7 mouse cellular contexts compared by ENCODE assay signal in the genomic region with DNA sequence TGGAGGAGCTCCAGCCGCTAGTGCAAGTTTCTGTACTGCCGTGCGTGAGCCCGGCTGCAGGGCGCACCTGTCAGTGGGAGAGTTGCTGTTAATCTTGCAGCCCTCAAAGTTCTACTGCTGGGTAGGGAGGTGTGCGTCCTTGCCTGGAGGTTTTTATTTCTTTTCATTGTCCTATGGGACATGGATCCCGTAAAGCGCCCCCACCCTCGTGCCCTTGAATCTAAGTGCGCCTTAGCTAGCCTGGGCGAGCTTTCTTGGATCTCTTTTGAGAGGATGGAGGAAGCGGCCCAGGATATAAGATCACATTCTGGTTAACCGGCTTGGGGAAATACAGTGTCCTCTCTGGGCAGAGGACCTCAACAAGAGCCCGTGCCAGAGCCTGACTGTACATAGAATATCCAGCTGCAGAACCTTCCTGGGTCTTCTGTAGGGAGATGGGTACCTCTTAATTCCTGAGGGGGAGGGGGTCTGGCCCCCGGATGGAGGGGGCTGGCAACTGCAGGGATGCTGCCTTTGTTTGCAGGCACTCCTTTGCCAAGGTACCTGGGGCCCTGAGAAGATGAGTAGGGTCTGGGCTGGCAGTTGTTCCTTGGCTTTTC. TPM values are rescaled to one million over a fixed set of nuclear protein-coding genes. Genes with fewer than 3 reads are reported as not detected.
DNase-seq lines count a peak whose midpoint lies in the region; ATAC-seq and TF ChIP-seq lines count a peak whose summit lies in the region.

No protein-coding gene starts in this region.

- peak overlapping the region; percentile 99 for H3K4me2 ChIP-seq in hindbrain, postnatal 0 days (ENCODE audit: low read depth, low read length)
- H3K4me2 ChIP-seq in midbrain, embryonic 14.5 days (ENCODE audit: low read length) = peak overlapping the region; percentile 98

- peaks cover 18% of the 10 kb centered on the region for H3K4me1 ChIP-seq in lung, adult 2 months (ENCODE audit: control insufficient read depth, insufficient read depth, low read length)
- 0 out of 2 replicates have a peak, but pooled peaks cover 3% of the 10 kb centered on the region for H3K4me1 ChIP-seq in embryonic fibroblast, embryonic 13.5 days (ENCODE audit: control insufficient read depth, insufficient read depth, low read length)
- peaks cover 17% of the 10 kb centered on the region for H3K4me1 ChIP-seq in hindbrain, postnatal 0 days (ENCODE audit: insufficient read depth, low read length)
- peaks cover 30% of the 10 kb centered on the region for H3K4me1 ChIP-seq in midbrain, embryonic 14.5 days (ENCODE audit: control insufficient read depth, insufficient read depth, low read length)

- no peak overlapping the region for H3K27ac ChIP-seq in embryonic fibroblast, embryonic 13.5 days (ENCODE audit: insufficient read depth, low read length)
- H3K27ac ChIP-seq in hindbrain, postnatal 0 days = peak overlapping the region; percentile 66
- H3K27ac ChIP-seq in midbrain, embryonic 14.5 days (replicated peaks; ENCODE audit: low read depth, low read length) = peak overlapping the region; percentile 63

- DNase-seq in lung, adult 2 months = peak; percentile 16
- DNase-seq in lung, adult 18-20 months = no peak
- peak; percentile 33 for DNase-seq in hindbrain, postnatal 0 days (ENCODE audit: low spot score)
- DNase-seq in midbrain, embryonic 14.5 days = peak; percentile 53
- no peak for DNase-seq in spleen, postnatal 14 days (ENCODE audit: low spot score in 2 of 2)
- no peak for DNase-seq in frontal cortex, postnatal 10 days (ENCODE audit: low spot score in 2 of 2)

- no peaks in the 10 kb centered on the region for H3K27me3 ChIP-seq in hindbrain, postnatal 0 days (ENCODE audit: insufficient read depth, low read length)
- peaks cover 41% of the 10 kb centered on the region; the same call in 1 of the 2 replicates for H3K27me3 ChIP-seq in midbrain, embryonic 14.5 days (ENCODE audit: control insufficient read depth, insufficient read depth, low read length)

- no peak for TF ChIP-seq CTCF in lung, adult 2 months (IDR thresholded peaks at IDR 0.05; ENCODE audit: insufficient read depth, low read length)
- TF ChIP-seq CTCF in embryonic fibroblast, embryonic 13.5 days (IDR thresholded peaks at IDR 0.05; ENCODE audit: borderline replicate concordance, insufficient read depth, low read length) = no peak
- no peak for TF ChIP-seq CTCF in hindbrain, postnatal 0 days (IDR thresholded peaks at IDR 0.05; ENCODE audit: low read depth)

- 3% methylated on average over 15 of the region's 15 CpGs for WGBS in lung, adult 2 months
- under 1% methylated on average over 15 of the region's 15 CpGs for WGBS in hindbrain, postnatal 0 days
- under 1% methylated on average over 15 of the region's 15 CpGs for WGBS in midbrain, embryonic 14.5 days

- H3K4me3 ChIP-seq in lung, adult 2 months (replicated peaks; ENCODE audit: extremely low read depth, low read depth, low read length) = peak overlapping the region; percentile 31
- H3K4me3 ChIP-seq in embryonic fibroblast, embryonic 13.5 days (ENCODE audit: insufficient read depth, low read length) = peak overlapping the region; percentile 37
- H3K4me3 ChIP-seq in hindbrain, postnatal 0 days (ENCODE audit: low read length) = peak overlapping the region; percentile 69
- H3K4me3 ChIP-seq in midbrain, embryonic 14.5 days (replicated peaks; ENCODE audit: low read depth, low read length) = peak overlapping the region; percentile 56

- H3K9me3 ChIP-seq in hindbrain, postnatal 0 days (ENCODE audit: low read length) = no peaks in the 10 kb centered on the region
- H3K9me3 ChIP-seq in midbrain, embryonic 14.5 days (ENCODE audit: control insufficient read depth, low read length) = no peaks in the 10 kb centered on the region

- peak; percentile 21; the same call in 1 of the 2 replicates for ATAC-seq in hindbrain, postnatal 0 days
- 0 out of 2 replicates have a peak, but pooled peaks have one; percentile 21 for ATAC-seq in midbrain, embryonic 14.5 days (ENCODE audit: low FRiP score, low TSS enrichment)

- no peak for TF ChIP-seq POLR2A in lung, adult 2 months (IDR thresholded peaks at IDR 0.05; ENCODE audit: borderline replicate concordance, extremely low read depth, low read depth, low read length)
- no peak for TF ChIP-seq POLR2A in embryonic fibroblast, embryonic 13.5 days (IDR thresholded peaks at IDR 0.05; ENCODE audit: low read depth, low read length)

- H3K36me3 ChIP-seq in hindbrain, postnatal 0 days (ENCODE audit: insufficient read depth, low read length) = no peaks in the 10 kb centered on the region
- H3K36me3 ChIP-seq in midbrain, embryonic 14.5 days (ENCODE audit: control insufficient read depth, insufficient read depth, low read length) = peaks cover 15% of the 10 kb centered on the region; the same call in 1 of the 2 replicates

- H3K9ac ChIP-seq in hindbrain, postnatal 0 days (replicated peaks; ENCODE audit: low read length) = peak overlapping the region; percentile 64
- peak overlapping the region; percentile 53 for H3K9ac ChIP-seq in midbrain, embryonic 14.5 days (replicated peaks; ENCODE audit: low read length)

RNA-seq across cellular contexts. Expression of a gene that starts 1.4 kb away (rescaled TPM):
- 0.48 and 0.89 TPM in 2 replicates for polyA plus RNA-seq in lung, adult 2 months (2012; rRNA removed)
- 0.16 and 0.47 TPM in 2 replicates for polyA plus RNA-seq in embryonic fibroblast, embryonic 13.5 days (2011; ENCODE audit: insufficient read length, low read depth, missing spikeins)
- total RNA-seq in hindbrain, postnatal 0 days (2014; rRNA removed) = 20.0 and 21.0 TPM in 2 replicates
- 0.63 and 1.2 TPM in 2 replicates for polyA plus RNA-seq in hindbrain, postnatal 0 days (2015; fragmentation: Nextera tagmentation; extraction: Ambion mirVana)
- polyA plus RNA-seq in midbrain, embryonic 14.5 days (2014; fragmentation: Nextera tagmentation; extraction: Ambion mirVana) = 0.70 and 1.8 TPM in 2 replicates

RNA-seq across cellular contexts. Expression of a gene that starts 22.0 kb away (rescaled TPM):
- polyA plus RNA-seq in lung, adult 2 months (2012; rRNA removed) = 12.3 and 14.5 TPM in 2 replicates
- 46.9 and 57.5 TPM in 2 replicates for polyA plus RNA-seq in embryonic fibroblast, embryonic 13.5 days (2011; ENCODE audit: insufficient read length, low read depth, missing spikeins)
- 21.1 and 25.5 TPM in 2 replicates for total RNA-seq in hindbrain, postnatal 0 days (2014; rRNA removed)
- polyA plus RNA-seq in hindbrain, postnatal 0 days (2015; fragmentation: Nextera tagmentation; extraction: Ambion mirVana) = 28.7 and 29.5 TPM in 2 replicates
- polyA plus RNA-seq in midbrain, embryonic 14.5 days (2014; fragmentation: Nextera tagmentation; extraction: Ambion mirVana) = 39.8 and 44.8 TPM in 2 replicates

Comparison
In these comparisons a context has a peak if more than half of its experiments do, and no peak if none do; other contexts are left out.
1. DNase-seq: peak in lung, adult 2 months (single experiment), hindbrain, postnatal 0 days (single experiment) and midbrain, embryonic 14.5 days (single experiment); none in lung, adult 18-20 months (0 of 2), spleen, postnatal 14 days (0 of 2) and frontal cortex, postnatal 10 days (0 of 2).
2. Peak in every context shown above with its lines, with median percentiles within 50 percentile points of each other: H3K4me3 ChIP-seq.